Mouse (Mus musculus) right cerebral cortex, postnatal 36 days (tissue): ENCODE results near the gene Got1.
A peak's percentile ranks its signal among the peaks of the same experiment; 100 is the strongest.

Source experiments
- DNase-seq, 2 experiments: peaks; one replicate each; pipeline ENCODE4 v3.0.0; 2022; ENCODE audit warnings: low spot score in 2 of 2, mixed read lengths in 1 of 2

The Got1 gene

GRCm38 (mm10) chr19:43480512-43480911 lies 43.9 kb downstream of the Got1 start:
- no peak for DNase-seq

GRCm38 (mm10) chr19:43479431-43479830 lies 45.0 kb downstream of the Got1 start:
- DNase-seq: no peak

GRCm38 (mm10) chr19:43478891-43479290 lies 45.5 kb downstream of the Got1 start:
- DNase-seq: peak; percentile 57 to 72

GRCm38 (mm10) chr19:43477436-43477835 lies 47.0 kb downstream of the Got1 start:
- no peak for DNase-seq

- DNase-seq: no peak
Measured at GRCm38 (mm10) chr19:43476063-43476462, 48.3 kb downstream of the Got1 start.

GRCm38 (mm10) chr19:43475642-43476041 lies 48.8 kb downstream of the Got1 start:
- DNase-seq: no peak

GRCm38 (mm10) chr19:43472781-43473180 lies 51.6 kb downstream of the Got1 start:
- DNase-seq: no peak

- DNase-seq: no peak
Measured at GRCm38 (mm10) chr19:43472331-43472730, 52.1 kb downstream of the Got1 start.

GRCm38 (mm10) chr19:43469333-43469732 lies 55.1 kb downstream of the Got1 start:
- DNase-seq: no peak

GRCm38 (mm10) chr19:43467927-43468685 lies 56.3 kb downstream of the Got1 start:
- peak; percentile 37 to 44 for DNase-seq

GRCm38 (mm10) chr19:43465601-43466255 lies 58.7 kb downstream of the Got1 start:
- DNase-seq: no peak

- DNase-seq: no peak
Measured at GRCm38 (mm10) chr19:43465076-43465475, 59.3 kb downstream of the Got1 start.

GRCm38 (mm10) chr19:43464294-43464687 lies 60.1 kb downstream of the Got1 start:
- no peak for DNase-seq

GRCm38 (mm10) chr19:43463546-43464293 lies 60.7 kb downstream of the Got1 start:
- no peak for DNase-seq

- DNase-seq: no peak
Measured at GRCm38 (mm10) chr19:43462141-43462540, 62.3 kb downstream of the Got1 start.

- no peak for DNase-seq
Measured at GRCm38 (mm10) chr19:43460481-43460880, 63.9 kb downstream of the Got1 start.

GRCm38 (mm10) chr19:43459948-43460347 lies 64.5 kb downstream of the Got1 start:
- no peak for DNase-seq

- no peak for DNase-seq
Measured at GRCm38 (mm10) chr19:43453025-43453424, 71.4 kb downstream of the Got1 start.

GRCm38 (mm10) chr19:43452176-43452575 lies 72.2 kb downstream of the Got1 start:
- peak; percentile 65 to 71 for DNase-seq

- DNase-seq: no peak
Measured at GRCm38 (mm10) chr19:43451563-43451962, 72.8 kb downstream of the Got1 start.
